Mouse (Mus musculus) hindbrain, embryonic 12.5 days (tissue): ENCODE results near the gene Gm9922. TPM values are rescaled to one million over a fixed set of nuclear protein-coding genes. Genes with fewer than 3 reads are reported as not detected.

Source experiments
- ATAC-seq: fragments of 200-750 bp; cut with Nextera tagmentation; 2 replicates; pipeline ENCODE4 v1.8.0; 2017; ENCODE audit warnings: moderate TSS enrichment; ENCODE audit not compliant: low FRiP score
- H3K27ac ChIP-seq: fragments of 300-500 bp; sonication (generic); 2 replicates; pipeline ENCODE4 v1.5.1; 2016; ENCODE audit warnings: mild to moderate bottlenecking
- H3K27me3 ChIP-seq: fragments of 300-500 bp; sonication (generic); 2 replicates; pipeline ENCODE4 v1.6.1; 2016; ENCODE audit warnings: mild to moderate bottlenecking
- H3K36me3 ChIP-seq: fragments of 300-500 bp; sonication (generic); 2 replicates; pipeline ENCODE4 v1.6.1; 2016; ENCODE audit warnings: mild to moderate bottlenecking
- H3K4me1 ChIP-seq: fragments of 300-500 bp; sonication (generic); 2 replicates; pipeline ENCODE4 v1.6.1; 2016
- H3K4me2 ChIP-seq: fragments of 300-500 bp; sonication (generic); replicated peaks from 2 replicates; pipeline ENCODE4 v1.6.1; 2016; ENCODE audit warnings: mild to moderate bottlenecking
- H3K4me3 ChIP-seq: fragments of 300-500 bp; sonication (generic); 2 replicates; pipeline ENCODE4 v1.5.1; 2016; ENCODE audit warnings: mild to moderate bottlenecking
- H3K9ac ChIP-seq: fragments of 300-500 bp; sonication (generic); 2 replicates; pipeline ENCODE4 v1.6.1; 2016; ENCODE audit warnings: mild to moderate bottlenecking, moderate library complexity
- H3K9me3 ChIP-seq: fragments of 300-500 bp; sonication (generic); replicated peaks from 2 replicates; pipeline ENCODE4 v1.6.1; 2016; ENCODE audit warnings: mild to moderate bottlenecking
- whole genome bisulfite sequencing: fragments of 180-500 bp; shearing (Covaris S2); methylation state at CpG from one replicate; pipeline ENCODE4 v1.1.7; 2016; 5-methylcytosine and 5-hydroxymethylcytosine counted together
- polyA plus RNA-seq: library from polyadenylated mRNA; unstranded; fragments of >200 nt; fragmentation: Nextera tagmentation; extraction: Ambion mirVana; gene quantifications from 2 replicates; pipeline ENCODE4 v1.2.1, GENCODE M21; 2016

The Gm9922 gene
- polyA plus RNA-seq, 1 experiment from 2014 or later: 2.3 TPM

- no peak overlapping the region for H3K4me2 ChIP-seq
- 93% methylated on average over 11 of the region's 11 CpGs for WGBS
- no peaks in the 10 kb centered on the region for H3K27me3 ChIP-seq
- no peak overlapping the region for H3K4me3 ChIP-seq
- no peaks in the 10 kb centered on the region for H3K4me1 ChIP-seq
- H3K9ac ChIP-seq: no peak overlapping the region
- no peaks in the 10 kb centered on the region for H3K9me3 ChIP-seq
- no peaks in the 10 kb centered on the region for H3K36me3 ChIP-seq
- no peak overlapping the region for H3K27ac ChIP-seq
- ATAC-seq: no peak
Observed at GRCm38 (mm10) chr14:101747811-101748210, 18.2 kb upstream of the Gm9922 start.

GRCm38 (mm10) chr14:101746635-101747034, 17.0 kb upstream of the Gm9922 start:
- H3K27ac ChIP-seq: no peak overlapping the region
- H3K27me3 ChIP-seq: no peaks in the 10 kb centered on the region
- no peak overlapping the region for H3K4me2 ChIP-seq
- H3K36me3 ChIP-seq: no peaks in the 10 kb centered on the region
- no peak overlapping the region for H3K9ac ChIP-seq
- no peaks in the 10 kb centered on the region for H3K4me1 ChIP-seq
- H3K9me3 ChIP-seq: no peaks in the 10 kb centered on the region
- 75% methylated on average over 3 of the region's 3 CpGs for WGBS
- no peak overlapping the region for H3K4me3 ChIP-seq
- ATAC-seq: no peak

GRCm38 (mm10) chr14:101737501-101737900, 7.9 kb upstream of the Gm9922 start:
- no peaks in the 10 kb centered on the region for H3K27me3 ChIP-seq
- no peaks in the 10 kb centered on the region for H3K36me3 ChIP-seq
- no peak for ATAC-seq
- H3K9me3 ChIP-seq: no peaks in the 10 kb centered on the region
- no peaks in the 10 kb centered on the region for H3K4me1 ChIP-seq
- no peak overlapping the region for H3K4me2 ChIP-seq
- WGBS: 84% methylated on average over 4 of the region's 4 CpGs
- no peak overlapping the region for H3K4me3 ChIP-seq
- H3K9ac ChIP-seq: no peak overlapping the region
- H3K27ac ChIP-seq: no peak overlapping the region

- Histone ChIP-seq H3K9ac (no peak overlapping the region), H3K4me2 (no peak overlapping the region), H3K4me1 (peaks cover 14% of the 10 kb centered on the region), H3K4me3 (no peak overlapping the region), H3K9me3 (no peaks in the 10 kb centered on the region), H3K27ac (no peak overlapping the region), H3K36me3 (no peaks in the 10 kb centered on the region), H3K27me3 (peaks cover 32% of the 10 kb centered on the region)
- 29% methylated on average over 10 of the region's 10 CpGs for WGBS
- no peak for ATAC-seq
Observed at GRCm38 (mm10) chr14:101733542-101734303, 4.1 kb upstream of the Gm9922 start.

GRCm38 (mm10) chr14:101729972-101730692, 518 bp upstream of the Gm9922 start:
- peak; percentile 59 for ATAC-seq
- peak overlapping the region; percentile 64 for H3K4me3 ChIP-seq
- H3K9ac ChIP-seq: peak overlapping the region; percentile 60
- peak overlapping the region; percentile 100 for H3K4me2 ChIP-seq
- H3K27ac ChIP-seq: no peak overlapping the region
- no peaks in the 10 kb centered on the region for H3K36me3 ChIP-seq
- peaks cover 14% of the 10 kb centered on the region for H3K4me1 ChIP-seq
- WGBS: under 1% methylated on average over 28 of the region's 28 CpGs
- no peaks in the 10 kb centered on the region for H3K9me3 ChIP-seq
- peaks cover 48% of the 10 kb centered on the region for H3K27me3 ChIP-seq

GRCm38 (mm10) chr14:101714414-101714813, 15.2 kb downstream of the Gm9922 start:
- no peaks in the 10 kb centered on the region for H3K4me1 ChIP-seq
- no peak overlapping the region for H3K27ac ChIP-seq
- no peak for ATAC-seq
- H3K4me3 ChIP-seq: no peak overlapping the region
- no peaks in the 10 kb centered on the region for H3K9me3 ChIP-seq
- no peaks in the 10 kb centered on the region for H3K36me3 ChIP-seq
- no peak overlapping the region for H3K9ac ChIP-seq
- H3K4me2 ChIP-seq: no peak overlapping the region
- WGBS: 60% methylated on average over 2 of the region's 2 CpGs
- no peaks in the 10 kb centered on the region for H3K27me3 ChIP-seq

- no peak overlapping the region for H3K27ac ChIP-seq
- no peaks in the 10 kb centered on the region for H3K36me3 ChIP-seq
- no peaks in the 10 kb centered on the region for H3K27me3 ChIP-seq
- H3K9ac ChIP-seq: no peak overlapping the region
- H3K4me1 ChIP-seq: no peaks in the 10 kb centered on the region
- no peak overlapping the region for H3K4me2 ChIP-seq
- H3K9me3 ChIP-seq: no peaks in the 10 kb centered on the region
- no peak for ATAC-seq
- no peak overlapping the region for H3K4me3 ChIP-seq
- 85% methylated on average over 5 of the region's 5 CpGs for WGBS
Observed at GRCm38 (mm10) chr14:101707088-101707487, 22.5 kb downstream of the Gm9922 start.

- ATAC-seq: no peak
- H3K4me2 ChIP-seq: no peak overlapping the region
- 75% methylated on average over 4 of the region's 4 CpGs for WGBS
Observed at GRCm38 (mm10) chr14:101704479-101704878, 25.1 kb downstream of the Gm9922 start.

GRCm38 (mm10) chr14:101688406-101688805, 41.2 kb downstream of the Gm9922 start:
- no peak overlapping the region for H3K9ac ChIP-seq
- H3K9me3 ChIP-seq: no peaks in the 10 kb centered on the region
- WGBS: 69% methylated on average over 2 of the region's 2 CpGs
- H3K27me3 ChIP-seq: no peaks in the 10 kb centered on the region
- H3K36me3 ChIP-seq: peaks cover 14% of the 10 kb centered on the region
- H3K4me3 ChIP-seq: no peak overlapping the region
- ATAC-seq: no peak
- no peaks in the 10 kb centered on the region for H3K4me1 ChIP-seq
- no peak overlapping the region for H3K4me2 ChIP-seq
- no peak overlapping the region for H3K27ac ChIP-seq

More at GRCm38 (mm10) chr14:101704479-101704878, 25.1 kb downstream of the Gm9922 start:
- Histone ChIP-seq H3K9me3 (no peaks in the 10 kb centered on the region), H3K27me3 (no peaks in the 10 kb centered on the region), H3K36me3 (no peaks in the 10 kb centered on the region), H3K27ac (no peak overlapping the region), H3K4me1 (no peaks in the 10 kb centered on the region), H3K9ac (no peak overlapping the region), H3K4me3 (no peak overlapping the region)

GRCm38 (mm10) chr14:101687696-101688095, 41.9 kb downstream of the Gm9922 start:
- Histone ChIP-seq H3K4me1 (no peaks in the 10 kb centered on the region), H3K4me3 (no peak overlapping the region), H3K9ac (no peak overlapping the region), H3K27me3 (no peaks in the 10 kb centered on the region), H3K36me3 (peaks cover 16% of the 10 kb centered on the region), H3K9me3 (no peaks in the 10 kb centered on the region), H3K27ac (no peak overlapping the region), H3K4me2 (no peak overlapping the region)
- 92% methylated on average over 6 of the region's 6 CpGs for WGBS
- no peak for ATAC-seq
